Mouse (Mus musculus): Measurements from ENCODE around the gene H60b.
A peak's percentile ranks its signal among the peaks of the same experiment; 100 is the strongest.

GRCm38 (mm10) chr10:22140665-22141280, 17.6 kb upstream of the H60b start:
- TF ChIP-seq CTCF (IDR thresholded peaks at IDR 0.05; ENCODE audit: control insufficient read depth, insufficient read depth, insufficient read length) (peak; percentile 36), MAX (IDR thresholded peaks at IDR 0.05) (no peak), USF1 (IDR thresholded peaks at IDR 0.05; ENCODE audit: low read depth) (no peak), MYOG (IDR thresholded peaks at IDR 0.05; ENCODE audit: control insufficient read depth, extremely low read depth, insufficient read length) (no peak), MYOD1 (IDR thresholded peaks at IDR 0.05; ENCODE audit: control insufficient read depth, insufficient read length, low read depth) (no peak), CEBPB (IDR thresholded peaks at IDR 0.05; ENCODE audit: low read depth) (no peak), FOSL1 (IDR thresholded peaks at IDR 0.05; ENCODE audit: insufficient read depth, low read length, poor library complexity, severe bottlenecking) (no peak)

All from C2C12 (cell line).